Mouse (Mus musculus): ENCODE data around the gene Kank2. TPM values are rescaled to one million over a fixed set of nuclear protein-coding genes. Genes with fewer than 3 reads are reported as not detected.
"Not testable (repeated sequence)": the region's sequence is repeated elsewhere in the genome, so short reads cannot be mapped to it uniquely, and the experiment has no call there.

Kank2 gene
- total RNA-seq, 2 experiments from 2014 or later = 7.4 to 7.6 TPM

GRCm38 (mm10) chr9:21820183-21820582, 21.6 kb upstream of the Kank2 start:
- no peak for DNase-seq (ENCODE audit: low spot score in 2 of 2)
- intact Hi-C loops (cut with DNase I) = no loop called here

GRCm38 (mm10) chr9:21819181-21819729, 20.7 kb upstream of the Kank2 start:
- intact Hi-C loops (cut with DNase I) = no loop called here
- no peak for DNase-seq (ENCODE audit: low spot score in 2 of 2)

GRCm38 (mm10) chr9:21818561-21818960, 20.0 kb upstream of the Kank2 start:
- intact Hi-C loops (cut with DNase I) = no loop called here
- DNase-seq (ENCODE audit: low spot score in 2 of 2) = no peak

- DNase-seq (ENCODE audit: low spot score in 2 of 2) = no peak
- intact Hi-C loops (cut with DNase I) = no loop called here
These were observed 19.6 kb upstream of the Kank2 start for GRCm38 (mm10) chr9:21818125-21818524.

GRCm38 (mm10) chr9:21816716-21817305, 18.3 kb upstream of the Kank2 start:
- intact Hi-C loops (cut with DNase I) = no loop called here
- no peak for DNase-seq (ENCODE audit: low spot score in 2 of 2)

- intact Hi-C loops (cut with DNase I) = no loop called here
- no peak for DNase-seq (ENCODE audit: low spot score in 2 of 2)
These were observed 12.6 kb upstream of the Kank2 start for GRCm38 (mm10) chr9:21811170-21811569.

- intact Hi-C loops (cut with DNase I) = no loop called here
These were observed 10.0 kb upstream of the Kank2 start for GRCm38 (mm10) chr9:21808561-21808960.

GRCm38 (mm10) chr9:21806976-21807375, 8.4 kb upstream of the Kank2 start:
- intact Hi-C loops (cut with DNase I) = no loop called here
- DNase-seq (ENCODE audit: low spot score in 2 of 2) = no peak

More at GRCm38 (mm10) chr9:21808561-21808960, 10.0 kb upstream of the Kank2 start:
- DNase-seq (ENCODE audit: low spot score in 2 of 2) = no peak

GRCm38 (mm10) chr9:21806363-21806762, 7.8 kb upstream of the Kank2 start:
- intact Hi-C loops (cut with DNase I) = no loop called here
- DNase-seq (ENCODE audit: low spot score in 2 of 2) = no peak

GRCm38 (mm10) chr9:21803986-21804644, 5.6 kb upstream of the Kank2 start:
- peak; percentile 82 for DNase-seq (ENCODE audit: low spot score in 2 of 2)
- intact Hi-C loops (cut with DNase I) = no loop called here

- no peak for DNase-seq (ENCODE audit: low spot score in 2 of 2)
- intact Hi-C loops (cut with DNase I) = no loop called here
These were observed 3.0 kb upstream of the Kank2 start for GRCm38 (mm10) chr9:21801591-21801990.

- no peak for DNase-seq (ENCODE audit: low spot score in 2 of 2)
- intact Hi-C loops (cut with DNase I) = no loop called here
These were observed 2.6 kb upstream of the Kank2 start for GRCm38 (mm10) chr9:21801121-21801520.

- intact Hi-C loops (cut with DNase I) = no loop called here
- DNase-seq (ENCODE audit: low spot score in 2 of 2) = no peak
These were observed 436 bp upstream of the Kank2 start for GRCm38 (mm10) chr9:21799010-21799350.

GRCm38 (mm10) chr9:21797921-21798344, 611 bp downstream of the Kank2 start:
- intact Hi-C loops (cut with DNase I) = no loop called here
- DNase-seq (ENCODE audit: low spot score in 2 of 2) = no peak

GRCm38 (mm10) chr9:21796919-21797318, 1.6 kb downstream of the Kank2 start:
- intact Hi-C loops (cut with DNase I) = no loop called here
- DNase-seq (ENCODE audit: low spot score in 2 of 2) = no peak

GRCm38 (mm10) chr9:21796259-21796658, 2.3 kb downstream of the Kank2 start:
- intact Hi-C loops (cut with DNase I) = no loop called here

GRCm38 (mm10) chr9:21795579-21795978, 3.0 kb downstream of the Kank2 start:
- intact Hi-C loops (cut with DNase I) = no loop called here
- no peak for DNase-seq (ENCODE audit: low spot score in 2 of 2)

More at GRCm38 (mm10) chr9:21796259-21796658, 2.3 kb downstream of the Kank2 start:
- DNase-seq (ENCODE audit: low spot score in 2 of 2) = no peak

GRCm38 (mm10) chr9:21794925-21795324, 3.6 kb downstream of the Kank2 start:
- intact Hi-C loops (cut with DNase I) = no loop called here
- no peak for DNase-seq (ENCODE audit: low spot score in 2 of 2)

- intact Hi-C loops (cut with DNase I) = no loop called here
- DNase-seq (ENCODE audit: low spot score in 2 of 2) = no peak
These were observed 4.2 kb downstream of the Kank2 start for GRCm38 (mm10) chr9:21794344-21794834.

- intact Hi-C loops (cut with DNase I); DNase-seq (ENCODE audit: low spot score in 2 of 2): not testable (repeated sequence)
These were observed 5.0 kb downstream of the Kank2 start for GRCm38 (mm10) chr9:21793507-21793906.

- peak; percentile 61 to 86 for DNase-seq (ENCODE audit: low spot score in 2 of 2)
- intact Hi-C loops (cut with DNase I) = no loop called here
These were observed 5.9 kb downstream of the Kank2 start for GRCm38 (mm10) chr9:21792644-21793043.

Data from left cerebral cortex, postnatal 14 days (tissue).